ENCODE assay signal across 8 mouse cellular contexts in genomic region chr14:60533452-60534224, GRCm38 (mm10).
DNase-seq lines count a peak whose midpoint lies in the region; ATAC-seq lines count a peak whose summit lies in the region.
"Had no signal": no experiment of that assay in that cellular context is flagged by ENCODE, and none has a peak within 500 bp of the region (broad histone marks: within the 10 kb centered on the region; RNA-seq: fewer than 3 reads in every experiment).

No protein-coding gene starts in this region.

- no peaks in the 10 kb centered on the region for H3K9me3 ChIP-seq in intestine, embryonic 15.5 days
- H3K9me3 ChIP-seq in neural tube, embryonic 13.5 days, result no peaks in the 10 kb centered on the region

- 0 out of 2 replicates have a peak overlapping the region, but pooled peaks have one; percentile 22 for H3K27ac ChIP-seq in intestine, embryonic 15.5 days
- H3K27ac ChIP-seq in neural tube, embryonic 13.5 days (replicated peaks), result no peak overlapping the region

- no peak overlapping the region for H3K4me2 ChIP-seq in intestine, embryonic 15.5 days (replicated peaks)
- no peak overlapping the region for H3K4me2 ChIP-seq in neural tube, embryonic 13.5 days

- H3K4me3 ChIP-seq in intestine, embryonic 15.5 days (replicated peaks), result no peak overlapping the region
- no peak overlapping the region for H3K4me3 ChIP-seq in neural tube, embryonic 13.5 days

- H3K4me1 ChIP-seq in intestine, embryonic 15.5 days (replicated peaks), result peaks cover 9% of the 10 kb centered on the region; the same call in 1 of the 2 replicates
- H3K4me1 ChIP-seq in neural tube, embryonic 13.5 days (replicated peaks), result peaks cover 35% of the 10 kb centered on the region

- no peak overlapping the region for H3K9ac ChIP-seq in intestine, embryonic 15.5 days
- no peak overlapping the region for H3K9ac ChIP-seq in neural tube, embryonic 13.5 days

- no peaks in the 10 kb centered on the region for H3K36me3 ChIP-seq in intestine, embryonic 15.5 days
- no peaks in the 10 kb centered on the region for H3K36me3 ChIP-seq in neural tube, embryonic 13.5 days

- peak; percentile 60; the same call in 1 of the 2 replicates for ATAC-seq in intestine, embryonic 15.5 days
- ATAC-seq in neural tube, embryonic 13.5 days (ENCODE audit: low read depth), result peak; percentile 54; the same call in 1 of the 2 replicates
- ATAC-seq in activated CD4-positive, CD25-positive, alpha-beta regulatory T cell, adult 4 months, result no peak

- 42% methylated on average over 23 of the region's 23 CpGs for WGBS in intestine, embryonic 15.5 days
- 36% methylated on average over 23 of the region's 23 CpGs for WGBS in neural tube, embryonic 13.5 days

- peak; percentile 20 for DNase-seq in embryo, embryonic 9.5 days (ENCODE audit: extremely low spot score)
- DNase-seq in fat pad, adult 2 months (ENCODE audit: extremely low read depth, low read depth, low spot score), result peak; percentile 51
- DNase-seq in layer of hippocampus, postnatal 25 days (ENCODE audit: extremely low spot score in 1 of 2, low spot score in 1 of 2), result no peak
- DNase-seq in urinary bladder, adult 2 months (ENCODE audit: low spot score), result no peak
- DNase-seq: thymus, postnatal 14 days had no signal

- no peaks in the 10 kb centered on the region for H3K27me3 ChIP-seq in intestine, embryonic 15.5 days (replicated peaks)
- no peaks in the 10 kb centered on the region for H3K27me3 ChIP-seq in neural tube, embryonic 13.5 days

Comparison
In these comparisons a context has a peak if more than half of its experiments do, and no peak if none do; other contexts are left out.
1. DNase-seq: peak in embryo, embryonic 9.5 days (single experiment) and fat pad, adult 2 months (single experiment); none in layer of hippocampus, postnatal 25 days (0 of 2) and urinary bladder, adult 2 months (single experiment).